Mouse (Mus musculus): ENCODE data around the gene Tnfaip1.
"Not testable (repeated sequence)": the region's sequence is repeated elsewhere in the genome, so short reads cannot be mapped to it uniquely, and the experiment has no call there.

Tnfaip1 gene

GRCm38 (mm10) chr11:78536080-78536689, at the start of gene Tnfaip1, which contains the start of gene Ift20:
Gene Tnfaip1 (minus strand): TSS chr11:78536332.
Gene Ift20 (plus strand): TSS chr11:78536361.
- DNase-seq (ENCODE audit: low read depth): peak; percentile 99

- peak; percentile 15 for DNase-seq (ENCODE audit: low read depth)
These were observed 46.7 kb upstream of the Tnfaip1 start for GRCm38 (mm10) chr11:78582848-78583247.

GRCm38 (mm10) chr11:78574975-78575374, 38.8 kb upstream of the Tnfaip1 start:
- DNase-seq (ENCODE audit: low read depth): no peak

- no peak for DNase-seq (ENCODE audit: low read depth)
These were observed 38.4 kb upstream of the Tnfaip1 start for GRCm38 (mm10) chr11:78574536-78574935.

GRCm38 (mm10) chr11:78574031-78574430, 37.9 kb upstream of the Tnfaip1 start:
- DNase-seq (ENCODE audit: low read depth): not testable (repeated sequence)

GRCm38 (mm10) chr11:78571854-78572253, 35.7 kb upstream of the Tnfaip1 start:
- no peak for DNase-seq (ENCODE audit: low read depth)

- no peak for DNase-seq (ENCODE audit: low read depth)
These were observed 35.3 kb upstream of the Tnfaip1 start for GRCm38 (mm10) chr11:78571441-78571840.

- no peak for DNase-seq (ENCODE audit: low read depth)
These were observed 33.7 kb upstream of the Tnfaip1 start for GRCm38 (mm10) chr11:78569806-78570205.

- DNase-seq (ENCODE audit: low read depth): no peak
These were observed 32.7 kb upstream of the Tnfaip1 start for GRCm38 (mm10) chr11:78568827-78569226.

GRCm38 (mm10) chr11:78567614-78568013, 31.5 kb upstream of the Tnfaip1 start:
- no peak for DNase-seq (ENCODE audit: low read depth)

GRCm38 (mm10) chr11:78566775-78567174, 30.6 kb upstream of the Tnfaip1 start:
- no peak for DNase-seq (ENCODE audit: low read depth)

GRCm38 (mm10) chr11:78560447-78560846, 24.3 kb upstream of the Tnfaip1 start:
- peak; percentile 66 for DNase-seq (ENCODE audit: low read depth)

- DNase-seq (ENCODE audit: low read depth): no peak
These were observed 21.1 kb upstream of the Tnfaip1 start for GRCm38 (mm10) chr11:78557241-78557640.

GRCm38 (mm10) chr11:78556070-78556469, 19.9 kb upstream of the Tnfaip1 start:
- no peak for DNase-seq (ENCODE audit: low read depth)

- DNase-seq (ENCODE audit: low read depth): no peak
These were observed 19.5 kb upstream of the Tnfaip1 start for GRCm38 (mm10) chr11:78555623-78556022.

GRCm38 (mm10) chr11:78551059-78551398, 14.9 kb upstream of the Tnfaip1 start:
- no peak for DNase-seq (ENCODE audit: low read depth)

GRCm38 (mm10) chr11:78550168-78551058, 14.3 kb upstream of the Tnfaip1 start, which contains the start of gene Tmem97:
Gene Tmem97 (minus strand): TSS chr11:78550777.
- peak; percentile 92 for DNase-seq (ENCODE audit: low read depth)

GRCm38 (mm10) chr11:78549491-78549987, 13.4 kb upstream of the Tnfaip1 start:
- DNase-seq (ENCODE audit: low read depth): no peak

GRCm38 (mm10) chr11:78547718-78548460, 11.8 kb upstream of the Tnfaip1 start:
- no peak for DNase-seq (ENCODE audit: low read depth)

- DNase-seq (ENCODE audit: low read depth): no peak
These were observed 9.0 kb upstream of the Tnfaip1 start for GRCm38 (mm10) chr11:78545181-78545580.

GRCm38 (mm10) chr11:78544449-78545111, 8.4 kb upstream of the Tnfaip1 start:
- DNase-seq (ENCODE audit: low read depth): no peak

GRCm38 (mm10) chr11:78540358-78540757, 4.2 kb upstream of the Tnfaip1 start:
- DNase-seq (ENCODE audit: low read depth): no peak

Data from c-Kit-positive CD71-positive TER-119-negative erythroid progenitor cells, embryonic 14.5 days (primary cell).